Mouse (Mus musculus) heart, postnatal 0 days (tissue): ENCODE results near the gene Rps6.

Experiments used
- CTCF ChIP-seq: IDR thresholded peaks from 2 replicates; pipeline ENCODE4 v1.5.1; 2016; ENCODE audit warnings: antibody characterized with exemption, control low read depth, low read depth
- EP300 ChIP-seq: IDR thresholded peaks from 2 replicates; pipeline ENCODE4 v1.6.1; 2016; ENCODE audit warnings: antibody characterized with exemption, low read depth

- TF ChIP-seq CTCF (no peak), EP300 (no peak)
These were observed 6.9 kb upstream of the Rps6 start for GRCm38 (mm10) chr4:86864087-86864486.
